Mouse (Mus musculus) midbrain, postnatal 0 days (tissue): ENCODE measurements at regions not wholly inside any gene's neighbourhood (a gene's known extent, or its start where the extent isn't known, plus 50 kb on each side); places are given as distances from the start of the nearest gene placed in this dataset.
A peak's percentile ranks its signal among the peaks of the same experiment; 100 is the strongest.

ENCODE experiments used
- ATAC-seq: fragments of 200-750 bp; cut with Nextera tagmentation; 2 replicates; pipeline ENCODE4 v1.8.0; 2017; ENCODE audit warnings: moderate number of reproducible peaks, mild to moderate bottlenecking, moderate TSS enrichment, moderate library complexity; ENCODE audit not compliant: low FRiP score
- DNase-seq: peaks from one replicate; pipeline ENCODE4 v3.0.0-alpha.2; 2015; ENCODE audit warnings: low spot score
- H3K27ac ChIP-seq: fragments of 300-500 bp; sonication (generic); 2 replicates; pipeline ENCODE4 v1.5.1; 2014; ENCODE audit warnings: low read depth, mild to moderate bottlenecking, low read length, mixed read lengths
- H3K27me3 ChIP-seq: fragments of 300-500 bp; sonication (generic); 2 replicates; pipeline ENCODE4 v1.6.1; 2014; ENCODE audit warnings: low read length, control low read depth, mixed read lengths; ENCODE audit not compliant: insufficient read depth
- H3K36me3 ChIP-seq: fragments of 300-500 bp; sonication (generic); 2 replicates; pipeline ENCODE4 v1.6.1; 2014; ENCODE audit warnings: low read length, control low read depth, mixed read lengths; ENCODE audit not compliant: insufficient read depth
- H3K4me1 ChIP-seq: fragments of 300-500 bp; sonication (generic); 2 replicates; pipeline ENCODE4 v1.6.1; 2014; ENCODE audit warnings: mild to moderate bottlenecking, control low read depth, antibody characterized with exemption, low read length, mixed read lengths; ENCODE audit not compliant: insufficient read depth
- H3K4me2 ChIP-seq: fragments of 300-500 bp; sonication (generic); 2 replicates; pipeline ENCODE4 v1.6.1; 2014; ENCODE audit warnings: low read depth, mild to moderate bottlenecking, low read length, mixed read lengths; ENCODE audit not compliant: poor library complexity, severe bottlenecking
- H3K4me3 ChIP-seq: fragments of 300-500 bp; sonication (generic); 2 replicates; pipeline ENCODE4 v1.5.1; 2014; ENCODE audit warnings: low read depth, mild to moderate bottlenecking, low read length, moderate library complexity
- H3K9ac ChIP-seq: fragments of 300-500 bp; sonication (generic); replicated peaks from 2 replicates; pipeline ENCODE4 v1.6.1; 2014; ENCODE audit warnings: mild to moderate bottlenecking, low read length, moderate library complexity, mixed read lengths; ENCODE audit not compliant: poor library complexity, severe bottlenecking
- H3K9me3 ChIP-seq: fragments of 300-500 bp; sonication (generic); 2 replicates; pipeline ENCODE4 v1.6.1; 2016; ENCODE audit warnings: low read length, control low read depth
- CTCF ChIP-seq: IDR thresholded peaks from 2 replicates; pipeline ENCODE4 v1.5.1; 2016; ENCODE audit warnings: antibody characterized with exemption, mild to moderate bottlenecking
- WGBS: fragments of 180-500 bp; shearing (Covaris S2); extraction: QIAGEN DNeasy Blood & Tissue Kit; methylation state at CpG from one replicate; pipeline ENCODE4 v1.1.7; 2014; 5-methylcytosine and 5-hydroxymethylcytosine counted together

- WGBS, result 85% methylated on average over 5 of the region's 5 CpGs
- H3K9me3 ChIP-seq, result no peaks in the 10 kb centered on the region
- H3K4me1 ChIP-seq, result no peaks in the 10 kb centered on the region
- no peak for DNase-seq
- H3K27me3 ChIP-seq, result no peaks in the 10 kb centered on the region
- no peak overlapping the region for H3K4me3 ChIP-seq
- no peak overlapping the region for H3K9ac ChIP-seq
- no peak overlapping the region for H3K4me2 ChIP-seq
- H3K36me3 ChIP-seq, result no peaks in the 10 kb centered on the region
- no peak overlapping the region for H3K27ac ChIP-seq
- no peak for ATAC-seq
- TF ChIP-seq CTCF, result no peak
These were observed 386.9 kb downstream of the Wdr11 start for GRCm38 (mm10) chr7:129978576-129978975.

- 73% methylated on average over 6 of the region's 6 CpGs for WGBS
- no peak overlapping the region for H3K9ac ChIP-seq
- no peak overlapping the region for H3K27ac ChIP-seq
- H3K4me2 ChIP-seq, result no peak overlapping the region
- ATAC-seq, result no peak
- H3K4me1 ChIP-seq, result no peaks in the 10 kb centered on the region
- H3K9me3 ChIP-seq, result no peaks in the 10 kb centered on the region
- DNase-seq, result no peak
- H3K36me3 ChIP-seq, result no peaks in the 10 kb centered on the region
- H3K4me3 ChIP-seq, result no peak overlapping the region
- no peaks in the 10 kb centered on the region for H3K27me3 ChIP-seq
- TF ChIP-seq CTCF, result no peak
These were observed 387.7 kb downstream of the Wdr11 start for GRCm38 (mm10) chr7:129979337-129979736.

GRCm38 (mm10) chr7:129980501-129980900, 388.8 kb downstream of the Wdr11 start:
- Histone ChIP-seq H3K36me3 (no peaks in the 10 kb centered on the region), H3K9ac (no peak overlapping the region), H3K27me3 (no peaks in the 10 kb centered on the region), H3K4me2 (no peak overlapping the region), H3K4me3 (no peak overlapping the region), H3K4me1 (no peaks in the 10 kb centered on the region), H3K9me3 (no peaks in the 10 kb centered on the region), H3K27ac (no peak overlapping the region)
- ATAC-seq, result no peak
- WGBS, result 88% methylated on average over 1 of the region's 1 CpGs
- TF ChIP-seq CTCF, result no peak
- no peak for DNase-seq

- H3K4me3 ChIP-seq, result no peak overlapping the region
- no peak overlapping the region for H3K9ac ChIP-seq
- no peak for ATAC-seq
- no peaks in the 10 kb centered on the region for H3K4me1 ChIP-seq
- H3K9me3 ChIP-seq, result no peaks in the 10 kb centered on the region
- no peak overlapping the region for H3K27ac ChIP-seq
- WGBS, result 40% methylated on average over 5 of the region's 5 CpGs
- no peak overlapping the region for H3K4me2 ChIP-seq
- no peaks in the 10 kb centered on the region for H3K36me3 ChIP-seq
- H3K27me3 ChIP-seq, result no peaks in the 10 kb centered on the region
- DNase-seq, result peak; percentile 47
- TF ChIP-seq CTCF, result no peak
These were observed 390.7 kb downstream of the Wdr11 start for GRCm38 (mm10) chr7:129982411-129982810.

- WGBS, result 92% methylated on average over 6 of the region's 6 CpGs
- no peak for ATAC-seq
- DNase-seq, result no peak
These were observed 392.0 kb downstream of the Wdr11 start for GRCm38 (mm10) chr7:129983601-129984120.

GRCm38 (mm10) chr7:129984367-129984766, 392.7 kb downstream of the Wdr11 start:
- Histone ChIP-seq H3K4me1 (no peaks in the 10 kb centered on the region), H3K4me3 (no peak overlapping the region), H3K9ac (no peak overlapping the region), H3K4me2 (no peak overlapping the region), H3K9me3 (no peaks in the 10 kb centered on the region), H3K36me3 (no peaks in the 10 kb centered on the region), H3K27ac (no peak overlapping the region), H3K27me3 (no peaks in the 10 kb centered on the region)
- TF ChIP-seq CTCF, result no peak
- DNase-seq, result no peak
- 82% methylated on average over 9 of the region's 9 CpGs for WGBS
- no peak for ATAC-seq

More at GRCm38 (mm10) chr7:129983601-129984120, 392.0 kb downstream of the Wdr11 start:
- Histone ChIP-seq H3K4me3 (no peak overlapping the region), H3K27me3 (no peaks in the 10 kb centered on the region), H3K9ac (no peak overlapping the region), H3K4me1 (no peaks in the 10 kb centered on the region), H3K27ac (no peak overlapping the region), H3K4me2 (no peak overlapping the region), H3K9me3 (no peaks in the 10 kb centered on the region), H3K36me3 (no peaks in the 10 kb centered on the region)
- TF ChIP-seq CTCF, result no peak
